Comparison of ENCODE assay signal across 9 mouse cellular contexts in the genomic region with DNA sequence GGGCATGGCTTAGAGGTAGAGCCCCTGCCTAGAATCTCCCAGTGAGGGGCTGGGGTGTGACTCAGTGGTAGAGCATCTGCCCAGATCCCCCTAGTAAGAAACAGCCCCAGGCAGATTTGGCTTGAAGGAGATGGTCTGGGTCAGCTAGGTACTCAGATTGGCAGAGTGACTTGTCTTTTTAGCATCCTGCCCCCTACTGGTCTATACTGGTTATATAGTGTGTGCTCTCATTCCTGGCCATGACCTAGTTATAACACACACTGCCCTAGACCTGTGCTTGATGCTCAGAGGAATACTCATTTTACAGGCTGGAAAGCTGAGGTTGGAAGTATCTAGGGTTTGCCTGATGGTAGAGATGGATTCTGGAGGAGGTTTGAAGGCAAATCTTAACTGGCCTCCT. TPM values are rescaled to one million over a fixed set of nuclear protein-coding genes. Genes with fewer than 3 reads are reported as not detected.
DNase-seq lines count a peak whose midpoint lies in the region; ATAC-seq and TF ChIP-seq lines count a peak whose summit lies in the region.
"Had no signal": no experiment of that assay in that cellular context is flagged by ENCODE, and none has a peak within 500 bp of the region (broad histone marks: within the 10 kb centered on the region; RNA-seq: fewer than 3 reads in every experiment).

No protein-coding gene starts in this region.

- H3K9me3 ChIP-seq in midbrain, postnatal 0 days (ENCODE audit: low read length) = no peaks in the 10 kb centered on the region
- no peaks in the 10 kb centered on the region for H3K9me3 ChIP-seq in midbrain, embryonic 11.5 days (ENCODE audit: control insufficient read depth, low read length)

- intact Hi-C loops in gastrocnemius, adult 2 months (cut with DNase I) = no loop called here

- H3K4me3 ChIP-seq in gastrocnemius, adult 2 months = no peak overlapping the region
- H3K4me3 ChIP-seq in midbrain, postnatal 0 days (ENCODE audit: low read depth, low read length) = no peak overlapping the region
- H3K4me3 ChIP-seq in midbrain, embryonic 11.5 days (ENCODE audit: low read depth, low read length) = no peak overlapping the region

- no peak overlapping the region for H3K27ac ChIP-seq in gastrocnemius, adult 2 months
- no peak overlapping the region for H3K27ac ChIP-seq in midbrain, postnatal 0 days (ENCODE audit: low read depth, low read length)
- H3K27ac ChIP-seq in midbrain, embryonic 11.5 days (ENCODE audit: low read depth, low read length) = no peak overlapping the region

- peak; percentile 46 for TF ChIP-seq CTCF in gastrocnemius, adult 2 months (IDR thresholded peaks at IDR 0.05)
- TF ChIP-seq CTCF in midbrain, postnatal 0 days (IDR thresholded peaks at IDR 0.05) = peak; percentile 57

- no peak for DNase-seq in gastrocnemius, adult 2 months
- DNase-seq in gastrocnemius, adult 18-20 months (ENCODE audit: low spot score) = no peak
- DNase-seq in midbrain, postnatal 0 days (ENCODE audit: low spot score) = no peak
- no peak for DNase-seq in midbrain, embryonic 11.5 days (ENCODE audit: low spot score, missing footprints)
- DNase-seq in layer of hippocampus, adult 11-12 months (ENCODE audit: low spot score) = no peak
- DNase-seq in frontal cortex, postnatal 10 days (ENCODE audit: low spot score in 2 of 2) = no peak
- DNase-seq: cerebellum, adult 9-11 months had no signal

- H3K4me2 ChIP-seq in midbrain, postnatal 0 days (ENCODE audit: low read depth, low read length, poor library complexity, severe bottlenecking) = no peak overlapping the region
- H3K4me2 ChIP-seq in midbrain, embryonic 11.5 days = no peak overlapping the region

- H3K4me1 ChIP-seq in midbrain, postnatal 0 days (ENCODE audit: insufficient read depth, low read length) = no peaks in the 10 kb centered on the region
- H3K4me1 ChIP-seq in midbrain, embryonic 11.5 days (ENCODE audit: control insufficient read depth, insufficient read depth, low read length) = no peaks in the 10 kb centered on the region

- H3K36me3 ChIP-seq in midbrain, postnatal 0 days (ENCODE audit: insufficient read depth, low read length) = no peaks in the 10 kb centered on the region
- H3K36me3 ChIP-seq in midbrain, embryonic 11.5 days (ENCODE audit: control insufficient read depth, insufficient read depth, low read length) = no peaks in the 10 kb centered on the region

- no peak for ATAC-seq in midbrain, postnatal 0 days (ENCODE audit: low FRiP score)
- ATAC-seq in midbrain, embryonic 11.5 days (ENCODE audit: low FRiP score) = no peak
- 0 out of 2 replicates have a peak, but pooled peaks have one; percentile 37 for ATAC-seq in common myeloid progenitor, adult 5-6 weeks (replicated peaks; ENCODE audit: low read depth, poor library complexity, severe bottlenecking)
- ATAC-seq in frontal cortex, adult (ENCODE audit: low TSS enrichment) = no peak

- H3K27me3 ChIP-seq in midbrain, postnatal 0 days (ENCODE audit: insufficient read depth, low read length) = no peaks in the 10 kb centered on the region
- peaks cover 2% of the 10 kb centered on the region; the same call in 1 of the 2 replicates for H3K27me3 ChIP-seq in midbrain, embryonic 11.5 days (ENCODE audit: control insufficient read depth, insufficient read depth, low read length)

- H3K9ac ChIP-seq in midbrain, postnatal 0 days (replicated peaks; ENCODE audit: low read length, poor library complexity, severe bottlenecking) = no peak overlapping the region
- no peak overlapping the region for H3K9ac ChIP-seq in midbrain, embryonic 11.5 days (ENCODE audit: low read length)

RNA-seq across cellular contexts. Expression of gene Amz1, which starts 17.9 kb away (rescaled TPM):
- total RNA-seq in gastrocnemius, adult 2 months (2021) = under 1 TPM in 1 of 2 experiments, not detected in 1; 0.17 TPM
- total RNA-seq in gastrocnemius, adult 18-20 months (2021) = under 1 TPM in 1 of 2 experiments, not detected in 1; 0.36 TPM
- total RNA-seq in midbrain, postnatal 0 days (2014; rRNA removed) = 14.4 and 14.9 TPM in 2 replicates
- 15.6 and 15.9 TPM in 2 replicates for polyA plus RNA-seq in midbrain, postnatal 0 days (2015; fragmentation: Nextera tagmentation; extraction: Ambion mirVana)
- 0.67 and 0.97 TPM in 2 replicates for polyA plus RNA-seq in midbrain, embryonic 11.5 days (2014; fragmentation: Nextera tagmentation; extraction: Ambion mirVana)
- total RNA-seq in common myeloid progenitor, adult 5-6 weeks (2017) = 0.10 and 2.4 TPM in 2 replicates

RNA-seq across cellular contexts. Expression of gene Brat1, which starts 37.1 kb away (rescaled TPM):
- total RNA-seq in gastrocnemius, adult 2 months (2021) = 1 to 10 TPM; 4.9 to 5.5 TPM
- 1 to 10 TPM; 4.5 to 5.3 TPM for total RNA-seq in gastrocnemius, adult 18-20 months (2021)
- total RNA-seq in midbrain, postnatal 0 days (2014; rRNA removed) = 37.1 and 40.3 TPM in 2 replicates
- 16.4 and 17.9 TPM in 2 replicates for polyA plus RNA-seq in midbrain, postnatal 0 days (2015; fragmentation: Nextera tagmentation; extraction: Ambion mirVana)
- polyA plus RNA-seq in midbrain, embryonic 11.5 days (2014; fragmentation: Nextera tagmentation; extraction: Ambion mirVana) = 8.3 and 11.4 TPM in 2 replicates
- total RNA-seq in common myeloid progenitor, adult 5-6 weeks (2017) = 13.1 and 13.6 TPM in 2 replicates

RNA-seq across cellular contexts. Expression of gene Iqce, which starts 39.7 kb away (rescaled TPM):
- total RNA-seq in gastrocnemius, adult 2 months (2021) = 1 to 10 TPM; 2.2 to 3.3 TPM
- total RNA-seq in gastrocnemius, adult 18-20 months (2021) = 1 to 10 TPM; 1.6 to 2.2 TPM
- total RNA-seq in midbrain, postnatal 0 days (2014; rRNA removed) = 36.4 and 38.6 TPM in 2 replicates
- polyA plus RNA-seq in midbrain, postnatal 0 days (2015; fragmentation: Nextera tagmentation; extraction: Ambion mirVana) = 30.4 and 37.2 TPM in 2 replicates
- 13.9 and 15.6 TPM in 2 replicates for polyA plus RNA-seq in midbrain, embryonic 11.5 days (2014; fragmentation: Nextera tagmentation; extraction: Ambion mirVana)
- total RNA-seq in common myeloid progenitor, adult 5-6 weeks (2017) = 7.9 and 9.8 TPM in 2 replicates
